Mouse (Mus musculus) limb, embryonic 14.5 days (tissue): ENCODE measurements around the gene Herc1. TPM values are rescaled to one million over a fixed set of nuclear protein-coding genes. Genes with fewer than 3 reads are reported as not detected.

Source experiments
- ATAC-seq: fragments of 200-750 bp; cut with Nextera tagmentation; 2 replicates; pipeline ENCODE4 v1.8.0; 2017; ENCODE audit warnings: low read depth, moderate number of reproducible peaks, moderate TSS enrichment; ENCODE audit not compliant: low FRiP score
- DNase-seq: peaks from one replicate; pipeline ENCODE4 v3.0.0-alpha.2; 2015; ENCODE audit warnings: low spot score
- H3K27ac ChIP-seq: fragments of 300-500 bp; sonication (generic); replicated peaks from 2 replicates; pipeline ENCODE4 v1.5.1; 2014; ENCODE audit warnings: low read depth, mild to moderate bottlenecking, low read length, moderate library complexity, mixed read lengths
- H3K27me3 ChIP-seq: fragments of 300-500 bp; sonication (generic); 2 replicates; pipeline ENCODE4 v1.6.1; 2014; ENCODE audit warnings: low read length, mixed read lengths; ENCODE audit not compliant: control insufficient read depth, insufficient read depth
- H3K36me3 ChIP-seq: fragments of 300-500 bp; sonication (generic); 2 replicates; pipeline ENCODE4 v1.6.1; 2014; ENCODE audit warnings: mild to moderate bottlenecking, low read length, moderate library complexity, mixed read lengths; ENCODE audit not compliant: control insufficient read depth, insufficient read depth
- H3K4me1 ChIP-seq: fragments of 300-500 bp; sonication (generic); 2 replicates; pipeline ENCODE4 v1.6.1; 2014; ENCODE audit warnings: antibody characterized with exemption, low read length, mixed read lengths; ENCODE audit not compliant: control insufficient read depth, insufficient read depth
- H3K4me2 ChIP-seq: fragments of 300-500 bp; sonication (generic); replicated peaks from 2 replicates; pipeline ENCODE4 v1.6.1; 2014; ENCODE audit warnings: low read depth, mild to moderate bottlenecking, low read length, moderate library complexity; ENCODE audit not compliant: severe bottlenecking
- H3K4me3 ChIP-seq: fragments of 300-500 bp; sonication (generic); replicated peaks from 2 replicates; pipeline ENCODE4 v1.5.1; 2014; ENCODE audit warnings: low read length
- H3K9ac ChIP-seq: fragments of 300-500 bp; sonication (generic); 2 replicates; pipeline ENCODE4 v1.6.1; 2014; ENCODE audit warnings: mild to moderate bottlenecking, low read depth, low read length, moderate library complexity; ENCODE audit not compliant: severe bottlenecking
- H3K9me3 ChIP-seq: fragments of 300-500 bp; sonication (generic); 2 replicates; pipeline ENCODE4 v1.6.1; 2016; ENCODE audit warnings: low read length; ENCODE audit not compliant: control insufficient read depth
- POLR2A ChIP-seq: fragments of 200-500 bp; IDR thresholded peaks from 2 replicates; pipeline ENCODE4 v1.8.0; 2012; ENCODE audit warnings: inconsistent platforms, mild to moderate bottlenecking, moderate library complexity, borderline replicate concordance; ENCODE audit not compliant: insufficient read depth, insufficient read length; ENCODE audit errors: extremely low read depth
- WGBS: fragments of 180-500 bp; shearing (Covaris S2); extraction: QIAGEN DNeasy Blood & Tissue Kit; methylation state at CpG from one replicate; pipeline ENCODE4 v1.1.7; 2014; 5-methylcytosine and 5-hydroxymethylcytosine counted together
- polyA plus RNA-seq, 2 experiments: library from polyadenylated mRNA; depleted of rRNA in 1 of 2; stranded (reverse) in 1 of 2; unstranded in 1 of 2; fragments of >200 nt; fragmentation: Nextera tagmentation in 1 of 2; extraction: Ambion mirVana in 1 of 2; gene quantifications; 2 replicates each; pipeline versions ENCODE4 v1.2.1 to v1.2.3; 2012 to 2014

Gene Herc1
- polyA plus RNA-seq, 2 experiments, result 20.6 to 23.5 TPM

DNA sequence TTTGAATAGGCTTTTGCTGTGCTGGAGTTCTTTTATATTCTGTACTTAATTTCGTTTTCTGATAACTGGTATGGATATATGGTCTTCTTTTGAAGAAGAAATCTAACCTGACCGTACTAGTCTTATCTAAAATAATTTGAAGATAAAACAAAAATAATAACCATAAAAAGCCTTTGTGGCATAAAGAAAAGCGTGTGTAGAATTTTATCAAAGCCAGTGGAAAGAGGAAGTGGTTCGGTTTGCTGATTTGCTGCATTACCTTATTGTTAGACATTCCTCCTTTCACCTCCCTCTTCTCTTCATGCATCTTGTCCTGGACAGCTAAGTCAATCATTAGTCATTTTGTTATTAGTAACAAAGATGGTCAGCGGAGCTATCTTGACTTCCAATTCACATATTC lies 43.1 kb downstream of the Herc1 start:
- H3K9ac ChIP-seq, result no peak overlapping the region
- H3K4me2 ChIP-seq, result no peak overlapping the region
- 90% methylated on average over 5 of the region's 5 CpGs for WGBS
- DNase-seq, result no peak
- no peak for ATAC-seq
- H3K27ac ChIP-seq, result no peak overlapping the region
- no peaks in the 10 kb centered on the region for H3K9me3 ChIP-seq
- H3K4me1 ChIP-seq, result no peaks in the 10 kb centered on the region
- peaks cover 43% of the 10 kb centered on the region for H3K36me3 ChIP-seq
- H3K4me3 ChIP-seq, result no peak overlapping the region
- TF ChIP-seq POLR2A, result no peak
- no peaks in the 10 kb centered on the region for H3K27me3 ChIP-seq

DNA sequence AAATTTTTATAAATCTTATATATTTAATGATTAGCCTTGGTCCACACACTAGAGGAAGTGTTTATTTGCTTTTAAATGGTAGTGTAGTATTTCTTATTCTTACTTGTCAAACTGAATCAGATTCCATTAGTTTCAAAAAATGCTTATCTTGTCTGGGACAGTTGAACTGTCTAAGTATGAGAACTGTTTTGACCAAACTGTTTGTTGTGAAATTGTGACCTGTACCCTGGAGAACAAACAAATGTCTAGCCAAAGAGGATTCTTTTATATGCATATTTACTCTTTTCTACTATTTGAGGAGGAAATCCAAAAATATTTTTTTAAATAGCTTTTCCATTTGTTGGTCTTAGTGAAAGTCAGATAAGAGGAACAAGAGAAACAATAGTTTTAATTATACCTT lies 73.2 kb downstream of the Herc1 start:
- ATAC-seq (no peak), DNase-seq (no peak)
- Histone ChIP-seq H3K4me1 (no peaks in the 10 kb centered on the region), H3K4me2 (no peak overlapping the region), H3K9me3 (no peaks in the 10 kb centered on the region), H3K36me3 (peaks cover 5% of the 10 kb centered on the region), H3K4me3 (no peak overlapping the region), H3K9ac (no peak overlapping the region), H3K27ac (no peak overlapping the region), H3K27me3 (no peaks in the 10 kb centered on the region)
- no peak for TF ChIP-seq POLR2A

DNA sequence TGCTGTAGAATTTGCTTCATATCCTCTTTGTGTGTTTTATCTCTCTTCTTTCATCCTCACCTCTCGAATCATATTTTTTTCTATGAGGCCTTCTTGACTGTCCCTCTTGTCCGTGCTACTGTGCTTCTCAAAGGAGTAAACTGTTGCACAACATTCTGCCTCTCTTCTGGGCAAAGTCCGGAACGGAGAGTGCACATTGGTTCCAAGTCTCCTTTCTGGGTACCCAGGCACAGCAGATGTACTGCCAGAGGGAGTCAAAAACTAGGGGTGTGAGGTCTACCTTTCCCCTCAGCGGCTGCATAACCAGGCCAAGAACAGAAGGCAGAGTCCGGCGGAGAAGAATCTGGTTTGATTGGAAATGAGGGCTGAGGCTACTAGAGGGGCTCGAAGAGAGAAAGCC lies 89.8 kb downstream of the Herc1 start:
- Histone ChIP-seq H3K4me3 (no peak overlapping the region), H3K27me3 (no peaks in the 10 kb centered on the region), H3K9me3 (no peaks in the 10 kb centered on the region), H3K27ac (no peak overlapping the region), H3K4me1 (no peaks in the 10 kb centered on the region), H3K36me3 (peaks cover 44% of the 10 kb centered on the region), H3K4me2 (no peak overlapping the region), H3K9ac (no peak overlapping the region)
- ATAC-seq, result no peak
- no peak for TF ChIP-seq POLR2A
- WGBS, result 94% methylated on average over 8 of the region's 8 CpGs
- no peak for DNase-seq

DNA sequence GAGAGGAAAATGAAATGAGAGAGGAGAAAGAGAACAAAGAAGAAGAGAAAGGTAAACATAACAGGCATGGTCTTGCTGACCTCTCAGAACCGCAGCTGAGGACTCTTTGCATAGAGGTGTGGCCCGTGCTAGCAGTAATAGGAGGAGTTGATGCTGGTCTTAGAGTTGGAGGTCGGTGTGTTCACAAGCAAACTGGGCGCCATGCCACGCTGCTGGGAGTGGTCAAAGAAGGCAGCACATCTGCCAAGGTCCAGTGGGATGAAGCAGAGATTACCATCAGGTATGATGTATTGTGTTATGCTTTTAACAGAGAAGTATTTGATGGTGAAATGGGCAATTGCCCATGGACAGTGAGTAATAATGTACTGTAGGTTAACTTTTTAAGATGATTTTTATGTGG lies 98.0 kb downstream of the Herc1 start:
- H3K9ac ChIP-seq, result no peak overlapping the region
- 87% methylated on average over 5 of the region's 5 CpGs for WGBS
- no peak for TF ChIP-seq POLR2A
- no peak overlapping the region for H3K4me3 ChIP-seq
- H3K27me3 ChIP-seq, result no peaks in the 10 kb centered on the region
- H3K36me3 ChIP-seq, result peaks cover 63% of the 10 kb centered on the region
- H3K4me1 ChIP-seq, result no peaks in the 10 kb centered on the region
- no peaks in the 10 kb centered on the region for H3K9me3 ChIP-seq
- no peak overlapping the region for H3K4me2 ChIP-seq
- H3K27ac ChIP-seq, result no peak overlapping the region
- ATAC-seq, result no peak
- no peak for DNase-seq

DNA sequence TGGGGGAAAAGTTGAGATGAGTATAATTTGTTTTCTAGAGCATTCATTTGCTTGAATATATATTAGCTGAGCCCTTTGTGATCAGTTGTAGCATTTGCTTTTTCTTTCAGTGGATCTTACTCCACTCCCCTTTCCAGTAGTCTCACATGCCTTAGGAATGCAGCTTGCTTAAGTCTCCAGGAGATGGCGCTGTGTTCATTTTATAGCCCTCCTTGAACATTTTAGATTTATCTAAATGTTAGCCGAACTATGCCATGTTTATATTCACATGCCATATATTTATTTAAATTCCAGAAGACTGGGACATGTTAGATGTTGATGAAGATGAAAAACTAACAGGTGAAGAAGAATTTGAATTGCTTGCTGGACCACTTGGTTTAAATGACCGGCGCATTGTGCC lies 114.8 kb downstream of the Herc1 start:
- no peak overlapping the region for H3K9ac ChIP-seq
- DNase-seq (peak; percentile 77), ATAC-seq (no peak)
- H3K36me3 ChIP-seq, result peaks cover 59% of the 10 kb centered on the region
- 58% methylated on average over 4 of the region's 4 CpGs for WGBS
- H3K27ac ChIP-seq, result no peak overlapping the region
- H3K27me3 ChIP-seq, result no peaks in the 10 kb centered on the region
- TF ChIP-seq POLR2A, result no peak
- H3K9me3 ChIP-seq, result no peaks in the 10 kb centered on the region
- no peak overlapping the region for H3K4me3 ChIP-seq
- no peaks in the 10 kb centered on the region for H3K4me1 ChIP-seq
- no peak overlapping the region for H3K4me2 ChIP-seq

DNA sequence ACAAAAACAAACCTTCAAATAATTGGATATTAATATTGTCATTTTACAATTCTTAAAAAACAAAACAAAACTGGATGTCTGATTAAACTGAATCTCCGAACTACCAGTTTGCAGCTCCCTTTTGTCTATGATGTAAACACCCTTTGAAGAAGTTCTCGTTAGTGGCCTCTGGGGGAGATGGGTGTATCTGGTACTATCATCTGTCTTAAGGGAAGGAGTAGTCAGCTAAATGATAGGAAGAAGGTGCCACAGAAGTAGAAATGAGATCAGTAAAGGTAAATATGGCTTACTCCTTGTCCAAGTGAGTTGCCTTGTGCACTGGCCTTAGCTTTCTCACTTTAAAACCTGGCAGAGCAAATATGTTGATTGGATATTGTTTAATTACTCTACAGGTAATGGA lies 127.5 kb downstream of the Herc1 start:
- H3K27ac ChIP-seq, result no peak overlapping the region
- H3K36me3 ChIP-seq, result peaks cover 52% of the 10 kb centered on the region
- no peak for TF ChIP-seq POLR2A
- DNase-seq (no peak), ATAC-seq (no peak)
- H3K9me3 ChIP-seq, result no peaks in the 10 kb centered on the region
- no peaks in the 10 kb centered on the region for H3K4me1 ChIP-seq
- no peak overlapping the region for H3K9ac ChIP-seq
- WGBS, result 83% methylated on average over 2 of the region's 2 CpGs
- H3K4me3 ChIP-seq, result no peak overlapping the region
- no peak overlapping the region for H3K4me2 ChIP-seq
- no peaks in the 10 kb centered on the region for H3K27me3 ChIP-seq
